Mouse (Mus musculus) erythroid progenitor cell, adult 5-6 weeks (primary cell): Measurements from ENCODE around the gene Dnah7c. TPM values are rescaled to one million over a fixed set of nuclear protein-coding genes. Genes with fewer than 3 reads are reported as not detected.
"Not testable (repeated sequence)": the region's sequence is repeated elsewhere in the genome, so short reads cannot be mapped to it uniquely, and the experiment has no call there.

Experiments
- ATAC-seq: replicated peaks from 2 replicates; pipeline ENCODE4 v1.8.0; 2016; ENCODE audit warnings: moderate number of reproducible peaks, mild to moderate bottlenecking, moderate TSS enrichment, inconsistent platforms; ENCODE audit not compliant: poor library complexity, low FRiP score, severe bottlenecking
- total RNA-seq, 2 experiments: library from RNA; stranded (forward) in 1 of 2; stranded (reverse) in 1 of 2; fragments of 150-400 nt in 1 of 2; fragments of 186-747, 209-891 nt in 1 of 2; gene quantifications; 2 replicates each; pipeline versions ENCODE4 v1.2.3 to v1.2.4; 2015 to 2017; ENCODE audit warnings: low replicate concordance in 2 of 2

Gene Dnah7c
- total RNA-seq (2015; ENCODE audit: low replicate concordance) = not detected in 2 replicates
- total RNA-seq (2017; ENCODE audit: low replicate concordance) = not detected in 2 replicates

- no peak for ATAC-seq
These were observed at the start of gene Dnah7c for GRCm38 (mm10) chr1:46425137-46425925. Gene Dnah7c, plus strand, starts transcription at chr1:46425592.

DNA sequence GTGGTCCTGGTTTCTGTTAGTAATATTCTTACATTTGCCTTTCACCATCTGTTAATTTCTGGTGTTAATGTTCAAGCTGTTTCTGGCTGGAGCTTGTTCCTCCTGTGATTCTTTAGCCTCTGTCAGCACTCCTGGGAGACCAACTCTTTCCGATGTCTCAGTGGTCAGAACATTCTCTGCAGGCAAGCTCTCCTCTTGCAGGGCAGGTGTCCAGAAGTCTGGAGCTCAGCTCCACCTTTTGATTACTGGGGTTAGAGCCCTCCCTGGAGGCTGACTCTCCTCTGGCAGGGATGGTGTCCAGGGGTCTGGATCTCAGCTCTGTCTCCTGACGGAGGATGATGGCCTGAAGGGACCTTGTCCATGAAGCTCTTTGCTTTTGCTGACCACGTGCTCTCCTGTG is 44.8 kb upstream of the Dnah7c start:
- not testable (repeated sequence) for ATAC-seq

GRCm38 (mm10) chr1:46394681-46395297 is 30.6 kb upstream of the Dnah7c start:
- not testable (repeated sequence) for ATAC-seq

DNA sequence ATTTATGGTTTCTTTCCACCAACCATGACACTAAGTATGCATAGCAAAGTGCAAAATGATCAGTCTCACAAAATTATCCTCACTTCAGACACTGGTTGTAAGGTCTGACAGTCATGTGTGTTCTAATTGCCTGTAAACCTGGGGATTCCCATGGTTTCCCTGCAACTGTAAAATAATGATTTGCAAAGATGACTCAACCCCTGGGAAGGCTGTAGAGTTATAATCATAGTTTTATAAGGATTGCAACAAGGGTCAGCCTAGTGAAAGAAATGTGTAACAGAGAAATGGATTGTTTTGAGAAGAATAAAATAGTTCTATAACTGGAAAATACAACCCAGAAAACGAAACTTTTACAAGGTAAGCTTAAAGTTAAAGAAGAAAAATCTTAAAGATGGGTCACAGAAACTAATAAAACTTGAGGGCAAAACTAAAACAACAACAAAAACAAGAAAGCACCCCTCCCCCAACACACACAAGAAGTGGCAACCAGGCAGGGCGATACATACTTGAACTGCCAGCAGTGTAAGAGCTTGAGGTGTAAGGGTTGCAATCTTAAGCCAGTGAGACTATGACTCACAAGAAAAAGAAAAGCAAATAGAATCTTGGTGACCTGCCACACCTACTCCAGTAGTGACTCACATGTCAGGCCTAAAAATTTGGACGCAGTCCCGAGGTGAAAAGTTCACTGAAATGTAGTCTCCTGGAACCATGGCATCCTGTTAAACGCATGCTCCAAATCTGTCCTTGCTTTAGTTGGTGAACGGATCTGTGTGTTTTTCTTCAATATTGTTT is 16.9 kb upstream of the Dnah7c start:
- no peak for ATAC-seq

DNA sequence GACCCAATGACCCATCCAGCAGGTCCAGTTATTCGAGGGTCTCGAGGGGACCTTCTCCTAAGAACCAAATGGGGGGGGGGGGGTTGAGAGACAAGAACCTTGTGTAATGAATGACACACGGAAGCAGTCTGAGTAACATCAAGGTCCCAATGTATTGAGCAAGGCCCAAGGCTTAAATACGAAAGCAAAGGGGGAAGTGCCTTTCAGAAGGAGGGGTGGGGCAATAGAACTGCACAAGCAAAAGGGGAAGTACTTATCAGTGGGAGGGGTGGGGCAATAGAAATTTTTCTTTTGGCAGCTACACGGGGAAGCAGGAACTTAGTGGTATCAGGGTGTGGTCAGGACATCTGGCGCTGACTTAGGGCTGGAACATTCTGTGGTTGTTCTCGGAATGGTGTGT is 10.6 kb upstream of the Dnah7c start:
- ATAC-seq = not testable (repeated sequence)

GRCm38 (mm10) chr1:46416946-46417345 is 8.4 kb upstream of the Dnah7c start:
- not testable (repeated sequence) for ATAC-seq

- not testable (repeated sequence) for ATAC-seq
These were observed 6.4 kb upstream of the Dnah7c start for GRCm38 (mm10) chr1:46418966-46419365.

- no peak for ATAC-seq
These were observed 3.0 kb downstream of the Dnah7c start for GRCm38 (mm10) chr1:46428401-46428800.

GRCm38 (mm10) chr1:46514671-46515070 is 89.3 kb downstream of the Dnah7c start:
- not testable (repeated sequence) for ATAC-seq

GRCm38 (mm10) chr1:46521032-46521431 is 95.6 kb downstream of the Dnah7c start:
- no peak for ATAC-seq

DNA sequence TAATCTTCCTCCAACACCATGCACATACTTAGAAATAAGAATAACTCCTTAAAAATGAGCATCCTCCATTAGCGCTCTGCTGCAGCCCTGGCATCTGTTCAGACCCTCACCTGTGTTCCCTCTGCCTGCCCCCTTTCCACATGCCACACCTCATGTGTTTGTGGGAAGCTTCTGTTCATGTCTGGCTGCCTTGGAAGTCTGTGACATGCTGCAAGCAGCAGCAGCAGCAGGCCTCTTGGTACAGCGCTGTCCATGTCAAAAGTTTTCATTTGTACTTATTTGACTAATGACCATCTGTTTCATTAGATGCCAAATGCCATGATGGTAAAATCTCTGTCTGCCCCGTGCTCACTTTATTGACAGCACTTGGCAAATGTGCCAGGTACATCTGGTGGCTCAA is 101.1 kb downstream of the Dnah7c start:
- not testable (repeated sequence) for ATAC-seq

GRCm38 (mm10) chr1:46544812-46545421 is 119.5 kb downstream of the Dnah7c start:
- no peak for ATAC-seq

DNA sequence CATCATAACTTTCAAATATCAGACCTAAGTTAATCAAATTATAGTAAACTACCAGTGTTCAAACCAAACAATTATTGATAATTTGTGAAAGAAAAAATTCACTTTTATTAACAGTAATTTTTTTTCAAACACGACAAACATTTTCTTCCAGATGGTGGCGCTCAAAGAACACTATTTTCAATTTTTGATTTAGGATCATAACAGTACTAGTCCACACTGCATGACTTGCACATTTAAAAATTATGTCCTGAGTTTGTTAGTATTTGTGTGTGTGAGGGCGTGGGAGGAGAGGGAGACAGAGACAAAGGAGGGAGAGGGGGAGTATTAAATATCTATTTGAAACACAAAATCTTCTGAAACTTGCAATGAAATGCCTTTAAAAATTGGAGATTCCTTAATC is 155.0 kb downstream of the Dnah7c start:
- ATAC-seq = no peak

DNA sequence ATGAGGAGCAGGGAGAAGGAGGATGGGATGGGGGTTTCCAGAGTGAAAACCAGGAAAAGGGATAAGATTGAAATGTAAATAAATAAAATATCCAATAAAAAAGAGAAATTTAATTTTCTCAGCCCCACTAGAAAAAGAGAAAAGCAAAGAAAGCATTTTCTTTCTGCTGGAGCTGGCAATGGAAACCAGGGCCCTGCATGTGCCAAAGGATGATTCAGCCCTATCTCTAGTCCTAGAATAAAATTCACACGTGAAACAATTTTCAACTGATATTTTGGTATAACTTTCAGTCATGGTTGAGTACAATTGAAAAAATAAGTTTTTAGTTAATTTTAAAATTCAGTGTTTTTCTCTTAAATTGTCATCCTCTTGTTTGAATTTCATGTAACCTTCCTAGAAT is 168.4 kb downstream of the Dnah7c start:
- not testable (repeated sequence) for ATAC-seq

GRCm38 (mm10) chr1:46596343-46596742 is 171.0 kb downstream of the Dnah7c start:
- not testable (repeated sequence) for ATAC-seq

- no peak for ATAC-seq
These were observed 194.9 kb downstream of the Dnah7c start for GRCm38 (mm10) chr1:46620331-46620730.

DNA sequence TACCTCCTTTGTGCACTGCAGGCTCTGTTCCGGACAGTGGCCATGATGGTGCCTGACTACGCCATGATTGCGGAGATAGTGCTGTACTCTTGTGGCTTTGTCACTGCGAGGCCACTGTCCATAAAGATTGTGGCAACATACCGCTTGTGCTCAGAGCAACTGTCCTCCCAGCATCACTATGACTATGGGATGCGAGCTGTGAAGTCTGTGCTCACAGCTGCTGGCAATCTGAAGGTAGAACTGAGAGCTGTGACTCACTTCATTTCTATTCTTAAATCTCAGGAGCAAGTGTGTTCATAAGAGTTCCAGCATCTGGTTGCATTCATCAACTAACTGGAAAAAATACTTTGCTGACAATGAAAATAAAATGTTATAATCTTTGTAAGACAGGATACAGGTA is 200.5 kb downstream of the Dnah7c start:
- ATAC-seq = not testable (repeated sequence)

- ATAC-seq = not testable (repeated sequence)
These were observed 224.4 kb downstream of the Dnah7c start for GRCm38 (mm10) chr1:46649821-46650220.

GRCm38 (mm10) chr1:46652721-46653120 is 227.3 kb downstream of the Dnah7c start:
- ATAC-seq = not testable (repeated sequence)

DNA sequence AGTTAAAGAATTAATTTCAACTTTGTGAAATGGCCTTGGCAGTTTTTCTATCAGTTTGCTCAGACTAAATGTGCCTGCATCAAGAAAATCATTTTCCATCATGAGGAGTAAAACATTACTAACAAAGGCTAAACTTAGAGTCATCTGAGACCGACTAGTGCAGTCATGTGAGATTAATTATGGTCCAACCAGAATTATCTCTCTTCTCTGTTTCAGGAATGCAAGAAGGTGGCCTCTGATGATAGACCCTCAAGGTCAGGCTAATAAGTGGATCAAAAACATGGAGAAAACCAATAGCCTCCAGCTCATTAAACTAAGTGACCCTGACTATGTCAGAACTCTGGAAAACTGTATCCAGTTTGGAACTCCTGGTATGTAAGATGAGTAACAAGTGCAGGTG is 299.4 kb downstream of the Dnah7c start:
- ATAC-seq = not testable (repeated sequence)
